Mouse (Mus musculus): Measurements from ENCODE around the gene Gm11487. TPM values are rescaled to one million over a fixed set of nuclear protein-coding genes. Genes with fewer than 3 reads are reported as not detected.
"Not testable (repeated sequence)": the region's sequence is repeated elsewhere in the genome, so short reads cannot be mapped to it uniquely, and the experiment has no call there.

The Gm11487 gene
- not detected in 2 replicates for polyA plus RNA-seq (2014; fragmentation: Nextera tagmentation; extraction: Ambion mirVana)

DNA sequence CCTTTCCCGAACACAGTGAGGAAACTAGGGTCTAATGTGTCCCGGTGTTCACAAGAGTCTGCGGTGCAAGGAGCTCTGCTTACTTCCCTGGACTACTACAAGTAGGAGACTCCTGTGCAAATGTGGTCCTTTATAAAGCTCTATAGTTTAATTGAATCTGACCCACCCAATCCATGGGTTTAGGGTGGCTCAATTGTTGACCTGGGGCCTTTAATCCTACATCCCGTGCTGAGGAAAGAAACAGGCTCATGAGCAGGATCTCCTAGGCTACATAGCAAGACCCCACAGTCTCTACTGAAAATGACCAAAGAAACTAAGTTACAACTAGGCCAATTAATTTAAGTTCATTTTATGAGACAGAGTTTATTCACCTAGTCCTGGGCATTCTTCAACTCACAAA lies at the start of gene Gm11487:
Gene Gm11487 (minus strand): TSS at position 101 of the 400 bp plus-strand sequence.
- not testable (repeated sequence) for H3K9ac ChIP-seq (replicated peaks; ENCODE audit: low read length); H3K4me1 ChIP-seq (ENCODE audit: control insufficient read depth, insufficient read depth, low read length); H3K36me3 ChIP-seq (ENCODE audit: control insufficient read depth, insufficient read depth, low read length); H3K9me3 ChIP-seq (ENCODE audit: control insufficient read depth, low read length); H3K27ac ChIP-seq (replicated peaks; ENCODE audit: low read depth, low read length); DNase-seq; ATAC-seq (ENCODE audit: low FRiP score, low TSS enrichment); H3K4me3 ChIP-seq (replicated peaks; ENCODE audit: low read depth, low read length); H3K27me3 ChIP-seq (ENCODE audit: control insufficient read depth, insufficient read depth, low read length); H3K4me2 ChIP-seq (ENCODE audit: low read length)
- WGBS, result 94% methylated on average over 4 of the region's 4 CpGs

- WGBS, result 66% methylated on average over 7 of the region's 7 CpGs
- H3K27ac ChIP-seq (replicated peaks; ENCODE audit: low read depth, low read length), result no peak overlapping the region
- DNase-seq (peak; percentile 25), ATAC-seq (ENCODE audit: low FRiP score, low TSS enrichment) (no peak; the same call in 1 of the 2 replicates)
- H3K4me3 ChIP-seq (replicated peaks; ENCODE audit: low read depth, low read length), result no peak overlapping the region
- no peaks in the 10 kb centered on the region for H3K36me3 ChIP-seq (ENCODE audit: control insufficient read depth, insufficient read depth, low read length)
- H3K27me3 ChIP-seq (ENCODE audit: control insufficient read depth, insufficient read depth, low read length), result no peaks in the 10 kb centered on the region
- H3K9ac ChIP-seq (replicated peaks; ENCODE audit: low read length), result no peak overlapping the region
- no peaks in the 10 kb centered on the region for H3K9me3 ChIP-seq (ENCODE audit: control insufficient read depth, low read length)
- H3K4me2 ChIP-seq (ENCODE audit: low read length), result no peak overlapping the region
- H3K4me1 ChIP-seq (ENCODE audit: control insufficient read depth, insufficient read depth, low read length), result no peaks in the 10 kb centered on the region
Measured at GRCm38 (mm10) chr4:73444715-73445114, 39.8 kb upstream of the Gm11487 start.

DNA sequence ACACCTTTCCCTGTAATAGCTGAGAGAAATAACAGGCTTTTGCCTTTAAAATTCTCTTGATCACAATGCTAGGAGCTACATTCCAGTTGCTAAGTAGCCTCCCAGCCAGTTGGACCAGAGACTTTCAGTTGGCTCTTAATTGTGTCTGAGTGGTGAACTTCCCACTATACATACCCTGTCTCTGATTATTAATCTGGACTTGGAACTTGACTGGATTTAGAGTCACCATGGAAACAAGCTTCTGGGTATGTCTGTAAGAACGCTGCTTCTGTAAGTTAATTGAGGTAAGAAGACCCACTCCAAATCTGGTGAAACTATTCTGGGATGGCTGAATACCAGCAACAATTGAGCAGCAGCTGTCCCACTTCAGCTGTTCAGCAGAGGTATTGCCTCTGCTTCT lies 37.7 kb upstream of the Gm11487 start:
- H3K36me3 ChIP-seq (ENCODE audit: control insufficient read depth, insufficient read depth, low read length), result no peaks in the 10 kb centered on the region
- no peak overlapping the region for H3K9ac ChIP-seq (replicated peaks; ENCODE audit: low read length)
- no peak overlapping the region for H3K4me2 ChIP-seq (ENCODE audit: low read length)
- no peaks in the 10 kb centered on the region for H3K4me1 ChIP-seq (ENCODE audit: control insufficient read depth, insufficient read depth, low read length)
- H3K27ac ChIP-seq (replicated peaks; ENCODE audit: low read depth, low read length), result no peak overlapping the region
- ATAC-seq (ENCODE audit: low FRiP score, low TSS enrichment), result no peak
- H3K9me3 ChIP-seq (ENCODE audit: control insufficient read depth, low read length), result no peaks in the 10 kb centered on the region
- DNase-seq, result peak; percentile 1
- H3K27me3 ChIP-seq (ENCODE audit: control insufficient read depth, insufficient read depth, low read length), result no peaks in the 10 kb centered on the region
- no peak overlapping the region for H3K4me3 ChIP-seq (replicated peaks; ENCODE audit: low read depth, low read length)
- 40% methylated on average over 1 of the region's 1 CpGs for WGBS

- no peaks in the 10 kb centered on the region for H3K27me3 ChIP-seq (ENCODE audit: control insufficient read depth, insufficient read depth, low read length)
Measured at GRCm38 (mm10) chr4:73425903-73426302, 21.0 kb upstream of the Gm11487 start.

GRCm38 (mm10) chr4:73423049-73423448 lies 18.2 kb upstream of the Gm11487 start:
- Histone ChIP-seq H3K27ac (replicated peaks; ENCODE audit: low read depth, low read length) (no peak overlapping the region), H3K36me3 (ENCODE audit: control insufficient read depth, insufficient read depth, low read length) (no peaks in the 10 kb centered on the region), H3K4me2 (ENCODE audit: low read length) (no peak overlapping the region), H3K4me3 (replicated peaks; ENCODE audit: low read depth, low read length) (no peak overlapping the region), H3K9me3 (ENCODE audit: control insufficient read depth, low read length) (no peaks in the 10 kb centered on the region), H3K27me3 (ENCODE audit: control insufficient read depth, insufficient read depth, low read length) (no peaks in the 10 kb centered on the region), H3K4me1 (ENCODE audit: control insufficient read depth, insufficient read depth, low read length) (no peaks in the 10 kb centered on the region), H3K9ac (replicated peaks; ENCODE audit: low read length) (no peak overlapping the region)
- ATAC-seq (ENCODE audit: low FRiP score, low TSS enrichment), result no peak
- DNase-seq, result no peak
- WGBS, result 96% methylated on average over 12 of the region's 12 CpGs

More at GRCm38 (mm10) chr4:73425903-73426302, 21.0 kb upstream of the Gm11487 start:
- 90% methylated on average over 3 of the region's 3 CpGs for WGBS
- Histone ChIP-seq H3K9ac (replicated peaks; ENCODE audit: low read length) (no peak overlapping the region), H3K4me2 (ENCODE audit: low read length) (no peak overlapping the region), H3K4me3 (replicated peaks; ENCODE audit: low read depth, low read length) (no peak overlapping the region), H3K36me3 (ENCODE audit: control insufficient read depth, insufficient read depth, low read length) (no peaks in the 10 kb centered on the region), H3K27ac (replicated peaks; ENCODE audit: low read depth, low read length) (no peak overlapping the region), H3K9me3 (ENCODE audit: control insufficient read depth, low read length) (no peaks in the 10 kb centered on the region), H3K4me1 (ENCODE audit: control insufficient read depth, insufficient read depth, low read length) (no peaks in the 10 kb centered on the region)
- ATAC-seq (ENCODE audit: low FRiP score, low TSS enrichment), result no peak
- DNase-seq, result no peak

GRCm38 (mm10) chr4:73366534-73366933 lies 38.3 kb downstream of the Gm11487 start:
- H3K4me2 ChIP-seq (ENCODE audit: low read length), result no peak overlapping the region
- peak; percentile 59 for DNase-seq
- ATAC-seq (ENCODE audit: low FRiP score, low TSS enrichment), result no peak; the same call in 1 of the 2 replicates

More at GRCm38 (mm10) chr4:73366534-73366933, 38.3 kb downstream of the Gm11487 start:
- Histone ChIP-seq H3K4me1 (ENCODE audit: control insufficient read depth, insufficient read depth, low read length) (0 out of 2 replicates have a peak, but pooled peaks cover 3% of the 10 kb centered on the region), H3K4me3 (replicated peaks; ENCODE audit: low read depth, low read length) (no peak overlapping the region), H3K9me3 (ENCODE audit: control insufficient read depth, low read length) (no peaks in the 10 kb centered on the region), H3K27me3 (ENCODE audit: control insufficient read depth, insufficient read depth, low read length) (no peaks in the 10 kb centered on the region), H3K9ac (replicated peaks; ENCODE audit: low read length) (no peak overlapping the region), H3K36me3 (ENCODE audit: control insufficient read depth, insufficient read depth, low read length) (no peaks in the 10 kb centered on the region), H3K27ac (replicated peaks; ENCODE audit: low read depth, low read length) (0 out of 2 replicates have a peak overlapping the region, but pooled peaks have one; percentile 5)
- WGBS, result 0% methylated on average over 3 of the region's 3 CpGs

Other genes with a start within 250 kb of the Gm11487 start
- gene Gm11238, start 202.8 kb upstream of the Gm11487 start, polyA plus RNA-seq (2014; fragmentation: Nextera tagmentation; extraction: Ambion mirVana), result not detected in 2 replicates
- not detected in 2 replicates for gene Gm11237, start 217.9 kb upstream of the Gm11487 start, polyA plus RNA-seq (2014; fragmentation: Nextera tagmentation; extraction: Ambion mirVana)
- not detected in 2 replicates for gene Gm11236, start 233.0 kb upstream of the Gm11487 start, polyA plus RNA-seq (2014; fragmentation: Nextera tagmentation; extraction: Ambion mirVana)

Measured in midbrain, embryonic 14.5 days (tissue).